Mouse (Mus musculus) lung, postnatal 0 days (tissue): ENCODE results near the gene Pik3r4.

ENCODE experiments used
- CTCF ChIP-seq: IDR thresholded peaks from 2 replicates; pipeline ENCODE4 v1.5.1; 2016; ENCODE audit warnings: antibody characterized with exemption, mild to moderate bottlenecking
- EP300 ChIP-seq: IDR thresholded peaks from 2 replicates; pipeline ENCODE4 v1.6.1; 2016; ENCODE audit warnings: antibody characterized with exemption, mild to moderate bottlenecking, control low read depth

- no peak for TF ChIP-seq CTCF
- no peak for TF ChIP-seq EP300
These were observed 89.2 kb downstream of the Pik3r4 start for GRCm38 (mm10) chr9:105731976-105732375.
